Mouse (Mus musculus) megakaryocyte, embryonic 14.5 days (primary cell): ENCODE data around the gene Zfp207.

Experiments used
- FLI1 ChIP-seq: IDR thresholded peaks from 2 replicates; pipeline ENCODE4 v1.6.1; 2012; ENCODE audit warnings: low read length, inconsistent platforms, mixed read lengths
- GATA1 ChIP-seq: IDR thresholded peaks from 3 replicates; pipeline ENCODE4 v1.6.1; 2012; ENCODE audit warnings: mixed read lengths, low read length, inconsistent platforms, borderline replicate concordance

- TF ChIP-seq GATA1 (no peak), FLI1 (0 out of 2 replicates have a peak, but pooled peaks have one; percentile 20)
Observed at GRCm38 (mm10) chr11:80428381-80429008, 45.4 kb downstream of the Zfp207 start, which contains the start of gene Psmd11.
